ENCODE assay signal across 19 mouse cellular contexts in genomic region chr14:55169021-55169855, GRCm38 (mm10). TPM values are rescaled to one million over a fixed set of nuclear protein-coding genes. Genes with fewer than 3 reads are reported as not detected.
"Had no signal": no experiment of that assay in that cellular context is flagged by ENCODE, and none has a peak within 500 bp of the region (broad histone marks: within the 10 kb centered on the region; RNA-seq: fewer than 3 reads in every experiment).

No protein-coding gene starts in this region.

- H3K9me3 ChIP-seq: limb, embryonic 12.5 days; liver, embryonic 13.5 days; lung, embryonic 15.5 days; neural tube, embryonic 12.5 days; stomach, embryonic 15.5 days had no signal

- H3K36me3 ChIP-seq: limb, embryonic 12.5 days; liver, embryonic 13.5 days; lung, embryonic 15.5 days; neural tube, embryonic 12.5 days; stomach, embryonic 15.5 days had no signal

- H3K4me1 ChIP-seq: liver, embryonic 13.5 days; lung, embryonic 15.5 days; neural tube, embryonic 12.5 days; stomach, embryonic 15.5 days had no signal

- H3K27me3 ChIP-seq: stomach, embryonic 15.5 days had no signal

- H3K4me3 ChIP-seq: limb, embryonic 12.5 days; liver, embryonic 13.5 days; lung, embryonic 15.5 days; neural tube, embryonic 12.5 days; stomach, embryonic 15.5 days had no signal

- H3K27ac ChIP-seq: kidney, postnatal 0 days; limb, embryonic 12.5 days; liver, embryonic 13.5 days; lung, embryonic 15.5 days; neural tube, embryonic 12.5 days; stomach, embryonic 15.5 days had no signal

- DNase-seq: kidney, adult 9 months; kidney, postnatal 36 days; layer of hippocampus, adult 9-11 months; layer of hippocampus, postnatal 36 days; liver; liver, embryonic 13.5 days; liver, postnatal 0 days; lung, postnatal 14 days; right cerebral cortex, postnatal 4 days; thymus, postnatal 4 days had no signal

- H3K9ac ChIP-seq: liver, embryonic 13.5 days; liver, postnatal 0 days; lung, embryonic 15.5 days; neural tube, embryonic 12.5 days; stomach, embryonic 15.5 days had no signal

- H3K4me2 ChIP-seq: limb, embryonic 12.5 days; liver, embryonic 13.5 days; lung, embryonic 15.5 days; neural tube, embryonic 12.5 days; stomach, embryonic 15.5 days had no signal

- ATAC-seq: liver, postnatal 0 days had no signal

RNA-seq across cellular contexts. Expression of gene Jph4, which starts 52.5 kb away (rescaled TPM):
- total RNA-seq: monocyte, adult 5-6 weeks had no signal
- polyA plus RNA-seq: liver, postnatal 0 days had no signal

RNA-seq across cellular contexts. Expression of gene Dhrs2, which starts 52.6 kb away (rescaled TPM):
- total RNA-seq: layer of hippocampus, adult 18-20 months; layer of hippocampus, postnatal 36 days; left cerebral cortex, postnatal 36 days; monocyte, adult 5-6 weeks had no signal
- polyA plus RNA-seq: liver, embryonic 13.5 days; liver, postnatal 0 days; lung, embryonic 15.5 days; spleen, adult 2 months had no signal
